ENCODE assay signal across 16 mouse cellular contexts in genomic region chr19:23467011-23467410, GRCm38 (mm10). TPM values are rescaled to one million over a fixed set of nuclear protein-coding genes. Genes with fewer than 3 reads are reported as not detected.
DNase-seq lines count a peak whose midpoint lies in the region; ATAC-seq lines count a peak whose summit lies in the region.
"Had no signal": no experiment of that assay in that cellular context is flagged by ENCODE, and none has a peak within 500 bp of the region (broad histone marks: within the 10 kb centered on the region; RNA-seq: fewer than 3 reads in every experiment).

No protein-coding gene starts in this region.

- ATAC-seq in common myeloid progenitor, adult 5-6 weeks (replicated peaks; ENCODE audit: low read depth, poor library complexity, severe bottlenecking) = peak; percentile 83
- ATAC-seq: forebrain, embryonic 15.5 days; hindbrain, embryonic 16.5 days had no signal

- peak; percentile 27 for DNase-seq in lung, postnatal 25 days (ENCODE audit: low spot score)
- no peak for DNase-seq in lung, postnatal 14 days
- DNase-seq in monocyte, adult 2 months (ENCODE audit: low read depth in 1 of 2, low spot score in 2 of 2) = peak; percentile 29 to 39
- DNase-seq in layer of hippocampus, adult 8-10 months (ENCODE audit: low spot score in 2 of 2) = no peak
- DNase-seq in gastrocnemius, postnatal 10 days = no peak
- DNase-seq in left cerebral cortex, postnatal 4 days = no peak
- DNase-seq: adrenal gland, adult 2 months; adrenal gland, postnatal 36 days; cerebellum, adult 11 months; cerebellum, adult 8-10 months; cerebellum, postnatal 14 days; gastrocnemius, postnatal 14 days; heart, postnatal 4 days had no signal

- intact Hi-C loops in left cerebral cortex, postnatal 4 days (cut with DNase I) = no loop called here

RNA-seq across cellular contexts. Expression of gene Mamdc2, which starts 18.8 kb away (rescaled TPM):
- 0.34 and 1.4 TPM in 2 replicates for total RNA-seq in common myeloid progenitor, adult 5-6 weeks (2017)
- 1 to 10 TPM in 3 of 4 experiments, under 1 TPM in 1; 0.72 to 3.5 (median 2.1) TPM for total RNA-seq in layer of hippocampus, adult 8-10 months (2022)
- 1 to 10 TPM; 2.3 to 5.3 TPM for total RNA-seq in gastrocnemius, postnatal 10 days (2021)
- 1 to 10 TPM; 2.1 to 2.4 TPM for total RNA-seq in left cerebral cortex, postnatal 4 days (2021)

Comparison
In these comparisons a context has a peak if more than half of its experiments do, and no peak if none do; other contexts are left out.
1. DNase-seq: peak in lung, postnatal 25 days (single experiment) and monocyte, adult 2 months (2 of 2); none in lung, postnatal 14 days (single experiment), layer of hippocampus, adult 8-10 months (0 of 2), gastrocnemius, postnatal 10 days (single experiment) and left cerebral cortex, postnatal 4 days (single experiment).